Comparison of ENCODE assay signal across 8 mouse cellular contexts in the genomic region with DNA sequence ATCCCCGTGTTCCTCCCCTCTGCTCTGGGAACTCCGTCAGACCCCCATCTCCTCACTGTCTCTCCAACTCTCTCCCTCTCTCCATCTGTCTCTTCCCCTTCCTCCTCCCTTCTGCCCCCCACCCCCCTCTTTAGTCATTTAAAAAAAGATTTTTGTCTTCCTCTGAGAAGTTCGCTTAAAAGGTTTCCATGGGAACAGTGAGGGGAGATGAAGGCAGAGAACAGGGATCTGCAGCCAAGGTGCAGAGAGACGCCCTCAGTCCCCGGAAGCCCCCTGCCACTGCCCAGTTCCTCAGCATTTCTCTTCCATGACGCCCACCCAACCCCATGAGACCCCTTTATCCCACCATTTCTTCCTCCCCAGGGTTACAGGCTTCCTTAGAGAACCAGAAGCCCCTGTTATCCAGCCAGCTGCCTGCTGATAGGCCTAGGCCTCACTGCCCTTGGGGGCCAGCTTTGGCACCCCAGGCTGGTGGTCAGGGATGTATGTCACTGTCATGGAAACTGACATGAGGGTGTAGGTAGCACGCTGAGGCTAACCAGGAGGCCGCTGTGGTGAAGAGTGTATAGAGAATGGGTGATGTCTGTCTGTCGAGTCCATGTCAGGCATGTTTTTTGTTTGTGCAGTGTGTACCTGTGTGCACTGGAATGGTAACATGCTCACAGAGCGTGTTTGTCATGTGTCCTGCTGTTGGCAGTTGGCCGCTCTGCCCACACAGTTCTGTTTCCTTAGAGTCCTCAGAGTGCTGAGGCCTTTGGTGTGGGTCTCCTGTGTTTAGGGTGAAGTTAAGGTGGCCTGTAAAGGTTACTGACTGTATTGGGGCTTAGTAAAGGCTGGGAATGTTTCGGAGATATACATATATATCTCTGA. TPM values are rescaled to one million over a fixed set of nuclear protein-coding genes. Genes with fewer than 3 reads are reported as not detected.
A peak's percentile ranks its signal among the peaks of the same experiment; 100 is the strongest.
DNase-seq lines count a peak whose midpoint lies in the region; ATAC-seq and TF ChIP-seq lines count a peak whose summit lies in the region.

No protein-coding gene starts in this region.

- H3K4me1 ChIP-seq in kidney, embryonic 15.5 days: peaks cover 71% of the 10 kb centered on the region
- peaks cover 8% of the 10 kb centered on the region; the same call in 1 of the 2 replicates for H3K4me1 ChIP-seq in cortical plate, adult 2 months (ENCODE audit: control insufficient read depth, insufficient read depth, low read length)
- H3K4me1 ChIP-seq in forebrain, postnatal 0 days (ENCODE audit: insufficient read depth): peaks cover 49% of the 10 kb centered on the region
- H3K4me1 ChIP-seq in midbrain, embryonic 10.5 days: peaks cover 86% of the 10 kb centered on the region

- WGBS in kidney, embryonic 15.5 days: 58% methylated on average over 12 of the region's 12 CpGs
- 19% methylated on average over 12 of the region's 12 CpGs for WGBS in forebrain, postnatal 0 days
- 29% methylated on average over 12 of the region's 12 CpGs for WGBS in midbrain, embryonic 10.5 days

- no peak for DNase-seq in kidney, adult 9 months
- DNase-seq in forebrain, postnatal 0 days: peak; percentile 67
- DNase-seq in midbrain, embryonic 10.5 days (ENCODE audit: low spot score): peak; percentile 24
- DNase-seq in ovary, postnatal 14 days (ENCODE audit: low spot score): no peak
- DNase-seq in spleen, adult 12 weeks (ENCODE audit: low spot score): no peak
- no peak for DNase-seq in layer of hippocampus, adult 18-20 months (ENCODE audit: low spot score in 2 of 2)

- H3K4me2 ChIP-seq in kidney, embryonic 15.5 days: peak overlapping the region; percentile 65
- H3K4me2 ChIP-seq in forebrain, postnatal 0 days (ENCODE audit: low read depth): peak overlapping the region; percentile 79

- no peaks in the 10 kb centered on the region for H3K27me3 ChIP-seq in kidney, embryonic 15.5 days
- H3K27me3 ChIP-seq in forebrain, postnatal 0 days (ENCODE audit: insufficient read depth, low read length): no peaks in the 10 kb centered on the region
- H3K27me3 ChIP-seq in midbrain, embryonic 10.5 days (ENCODE audit: low read depth, poor library complexity, severe bottlenecking): no peaks in the 10 kb centered on the region

- H3K9me3 ChIP-seq in kidney, embryonic 15.5 days (replicated peaks): no peaks in the 10 kb centered on the region
- H3K9me3 ChIP-seq in forebrain, postnatal 0 days (ENCODE audit: low read length): no peaks in the 10 kb centered on the region
- H3K9me3 ChIP-seq in midbrain, embryonic 10.5 days (replicated peaks): no peaks in the 10 kb centered on the region

- no peak for ATAC-seq in kidney, embryonic 15.5 days (replicated peaks; ENCODE audit: low FRiP score)
- peak; percentile 37 for ATAC-seq in forebrain, postnatal 0 days

- TF ChIP-seq POLR2A in cortical plate, adult 2 months (IDR thresholded peaks at IDR 0.05; ENCODE audit: extremely low read depth, insufficient read depth, low read length): no peak

- H3K36me3 ChIP-seq in kidney, embryonic 15.5 days: no peaks in the 10 kb centered on the region
- no peaks in the 10 kb centered on the region for H3K36me3 ChIP-seq in forebrain, postnatal 0 days (ENCODE audit: insufficient read depth)
- H3K36me3 ChIP-seq in midbrain, embryonic 10.5 days: peaks cover 9% of the 10 kb centered on the region

- peak overlapping the region; percentile 42 for H3K4me3 ChIP-seq in kidney, embryonic 15.5 days (replicated peaks)
- peak overlapping the region; percentile 59 for H3K4me3 ChIP-seq in cortical plate, adult 2 months (ENCODE audit: insufficient read depth, low read length)
- H3K4me3 ChIP-seq in forebrain, postnatal 0 days (ENCODE audit: low read depth, low read length): peak overlapping the region; percentile 37
- peak overlapping the region; percentile 60 for H3K4me3 ChIP-seq in midbrain, embryonic 10.5 days

- no peak for TF ChIP-seq CTCF in cortical plate, adult 2 months (IDR thresholded peaks at IDR 0.05; ENCODE audit: extremely low read depth, insufficient read depth, low read length)
- no peak for TF ChIP-seq CTCF in forebrain, postnatal 0 days (IDR thresholded peaks at IDR 0.05; ENCODE audit: low read depth)

- no peak overlapping the region for H3K9ac ChIP-seq in kidney, embryonic 15.5 days
- H3K9ac ChIP-seq in forebrain, postnatal 0 days: peak overlapping the region; percentile 53

- H3K27ac ChIP-seq in kidney, embryonic 15.5 days: peak overlapping the region; percentile 74
- peak overlapping the region; percentile 95 for H3K27ac ChIP-seq in cortical plate, adult 2 months (ENCODE audit: insufficient read depth, low read length)
- H3K27ac ChIP-seq in forebrain, postnatal 0 days (ENCODE audit: low read depth, low read length): peak overlapping the region; percentile 93
- H3K27ac ChIP-seq in midbrain, embryonic 10.5 days (replicated peaks): peak overlapping the region; percentile 89

RNA-seq across cellular contexts. Expression of a gene that starts 6.4 kb away (rescaled TPM):
- polyA plus RNA-seq in kidney, embryonic 15.5 days (2015; fragmentation: Nextera tagmentation; extraction: Ambion mirVana): 1.9 and 2.0 TPM in 2 replicates
- 185 and 195 TPM in 2 replicates for polyA plus RNA-seq in cortical plate, adult 2 months (2012; rRNA removed)
- total RNA-seq in forebrain, postnatal 0 days (2014; rRNA removed): 84.2 and 85.2 TPM in 2 replicates
- 3.1 and 5.0 TPM in 2 replicates for polyA plus RNA-seq in forebrain, postnatal 0 days (2015; fragmentation: Nextera tagmentation; extraction: Ambion mirVana)
- polyA plus RNA-seq in midbrain, embryonic 10.5 days (2016; fragmentation: Nextera tagmentation; extraction: Ambion mirVana): 1.5 TPM in 2 replicates
- 100 to 1,000 TPM; 400 to 412 TPM for total RNA-seq in layer of hippocampus, adult 18-20 months (2021)

RNA-seq across cellular contexts. Expression of a gene that starts 8.1 kb away (rescaled TPM):
- polyA plus RNA-seq in kidney, embryonic 15.5 days (2015; fragmentation: Nextera tagmentation; extraction: Ambion mirVana): 192 and 203 TPM in 2 replicates
- polyA plus RNA-seq in cortical plate, adult 2 months (2012; rRNA removed): 136 and 139 TPM in 2 replicates
- total RNA-seq in forebrain, postnatal 0 days (2014; rRNA removed): 44.4 and 44.9 TPM in 2 replicates
- polyA plus RNA-seq in forebrain, postnatal 0 days (2015; fragmentation: Nextera tagmentation; extraction: Ambion mirVana): 147 and 158 TPM in 2 replicates
- 175 and 179 TPM in 2 replicates for polyA plus RNA-seq in midbrain, embryonic 10.5 days (2016; fragmentation: Nextera tagmentation; extraction: Ambion mirVana)
- 100 to 1,000 TPM in 1 of 2 experiments, 10 to 100 TPM in 1; 94.9 to 100 TPM for total RNA-seq in layer of hippocampus, adult 18-20 months (2021)

RNA-seq across cellular contexts. Expression of a gene that starts 14.6 kb away (rescaled TPM):
- polyA plus RNA-seq in kidney, embryonic 15.5 days (2015; fragmentation: Nextera tagmentation; extraction: Ambion mirVana): 7.0 and 8.7 TPM in 2 replicates
- 47.7 and 48.1 TPM in 2 replicates for polyA plus RNA-seq in cortical plate, adult 2 months (2012; rRNA removed)
- total RNA-seq in forebrain, postnatal 0 days (2014; rRNA removed): 35.4 and 38.9 TPM in 2 replicates
- polyA plus RNA-seq in forebrain, postnatal 0 days (2015; fragmentation: Nextera tagmentation; extraction: Ambion mirVana): 20.4 and 24.1 TPM in 2 replicates
- polyA plus RNA-seq in midbrain, embryonic 10.5 days (2016; fragmentation: Nextera tagmentation; extraction: Ambion mirVana): 3.1 and 4.7 TPM in 2 replicates
- total RNA-seq in layer of hippocampus, adult 18-20 months (2021): 10 to 100 TPM; 37.6 to 40.0 TPM

RNA-seq across cellular contexts. Expression of a gene that starts 25.5 kb away (rescaled TPM):
- 18.4 and 20.0 TPM in 2 replicates for polyA plus RNA-seq in kidney, embryonic 15.5 days (2015; fragmentation: Nextera tagmentation; extraction: Ambion mirVana)
- polyA plus RNA-seq in cortical plate, adult 2 months (2012; rRNA removed): 13.9 and 14.5 TPM in 2 replicates
- total RNA-seq in forebrain, postnatal 0 days (2014; rRNA removed): 20.9 and 22.5 TPM in 2 replicates
- polyA plus RNA-seq in forebrain, postnatal 0 days (2015; fragmentation: Nextera tagmentation; extraction: Ambion mirVana): 4.2 and 6.8 TPM in 2 replicates
- 18.6 and 18.8 TPM in 2 replicates for polyA plus RNA-seq in midbrain, embryonic 10.5 days (2016; fragmentation: Nextera tagmentation; extraction: Ambion mirVana)
- 10 to 100 TPM; 15.2 to 15.5 TPM for total RNA-seq in layer of hippocampus, adult 18-20 months (2021)

RNA-seq across cellular contexts. Expression of a gene that starts 30.6 kb away (rescaled TPM):
- 9.0 and 9.3 TPM in 2 replicates for polyA plus RNA-seq in kidney, embryonic 15.5 days (2015; fragmentation: Nextera tagmentation; extraction: Ambion mirVana)
- 3.9 TPM in 2 replicates for polyA plus RNA-seq in cortical plate, adult 2 months (2012; rRNA removed)
- total RNA-seq in forebrain, postnatal 0 days (2014; rRNA removed): 1.0 and 3.3 TPM in 2 replicates
- 0.74 and 1.5 TPM in 2 replicates for polyA plus RNA-seq in forebrain, postnatal 0 days (2015; fragmentation: Nextera tagmentation; extraction: Ambion mirVana)
- 10.6 and 12.1 TPM in 2 replicates for polyA plus RNA-seq in midbrain, embryonic 10.5 days (2016; fragmentation: Nextera tagmentation; extraction: Ambion mirVana)
- 1 to 10 TPM; 3.3 to 3.5 TPM for total RNA-seq in layer of hippocampus, adult 18-20 months (2021)

Comparison
In these comparisons a context has a peak if more than half of its experiments do, and no peak if none do; other contexts are left out.
1. DNase-seq: peak in forebrain, postnatal 0 days (single experiment) and midbrain, embryonic 10.5 days (single experiment); none in kidney, adult 9 months (single experiment), ovary, postnatal 14 days (single experiment), spleen, adult 12 weeks (single experiment) and layer of hippocampus, adult 18-20 months (0 of 2).
2. RNA of a gene that starts 6.4 kb away (polyA plus RNA-seq): 185 to 195 TPM in cortical plate, adult 2 months; 3.1 to 5.0 TPM in forebrain, postnatal 0 days, 1.9 to 2.0 TPM in kidney, embryonic 15.5 days and 1.5 TPM in midbrain, embryonic 10.5 days; every median in the first group is over 10 times any median in the second.
3. Peak in every context shown above with its lines, with median percentiles within 50 percentile points of each other: H3K27ac ChIP-seq and H3K4me3 ChIP-seq.